Mouse (Mus musculus) left cerebral cortex, postnatal 25 days (tissue): ENCODE measurements around the gene Loxl4. TPM values are rescaled to one million over a fixed set of nuclear protein-coding genes. Genes with fewer than 3 reads are reported as not detected.
A peak's percentile ranks its signal among the peaks of the same experiment; 100 is the strongest.

Experiments
- DNase-seq, 2 experiments: peaks; one replicate each; pipeline ENCODE4 v3.0.0; 2022; ENCODE audit warnings: low spot score in 2 of 2, mixed read lengths in 1 of 2
- intact Hi-C: fragments of 180-260 bp; cut with DNase I; formaldehyde crosslinking; loops from one replicate; pipeline ENCODE4 v1.15.1; 2025
- total RNA-seq, 2 experiments: library from RNA; stranded (reverse); gene quantifications; 2 replicates each; pipeline ENCODE4 v1.2.3; 2021

Gene Loxl4
- total RNA-seq, 2 experiments from 2014 or later, result 0.16 TPM; not detected in 1

DNA sequence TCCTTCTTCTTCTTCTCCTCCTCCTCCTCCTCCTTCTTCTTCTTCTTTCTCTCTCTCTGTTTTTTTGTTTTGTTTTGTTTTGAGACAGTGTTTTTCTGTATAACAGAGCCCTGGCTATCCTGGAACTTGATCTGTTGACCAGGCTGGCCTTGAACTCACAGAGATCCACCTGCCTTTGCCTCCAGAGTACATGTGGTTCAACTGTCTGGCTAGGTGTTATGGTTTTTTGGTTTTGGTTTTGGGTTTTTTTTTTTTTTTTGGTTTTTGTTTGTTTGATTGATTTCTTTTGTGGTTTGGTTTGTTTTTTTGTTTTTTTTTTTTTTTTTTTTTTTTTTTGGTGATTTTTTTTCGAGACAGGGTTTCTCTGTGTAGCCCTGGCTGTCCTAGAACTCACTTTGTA, 35.8 kb downstream of the Loxl4 start:
- no peak for DNase-seq
- intact Hi-C loops, result no loop called here

DNA sequence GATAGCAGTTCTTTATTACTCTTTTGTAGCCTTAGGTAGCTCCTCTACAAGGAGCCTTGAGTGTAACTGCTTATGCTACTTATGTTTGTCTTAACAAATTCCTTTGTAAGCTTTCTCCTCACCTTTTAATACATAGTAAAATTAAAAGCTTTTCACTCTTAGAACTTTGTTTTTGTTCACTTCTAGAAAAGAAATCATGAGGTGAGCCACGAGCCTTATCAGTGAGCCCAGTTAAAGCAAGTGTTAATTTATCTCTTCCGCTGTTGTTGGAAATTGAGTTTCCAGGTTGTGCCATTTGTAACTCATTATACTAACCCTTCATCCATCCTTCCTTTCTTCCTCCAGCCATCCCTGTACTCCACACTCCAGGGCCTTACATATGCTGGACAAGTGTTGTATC, 37.3 kb downstream of the Loxl4 start:
- intact Hi-C loops, result no loop called here
- no peak for DNase-seq

DNA sequence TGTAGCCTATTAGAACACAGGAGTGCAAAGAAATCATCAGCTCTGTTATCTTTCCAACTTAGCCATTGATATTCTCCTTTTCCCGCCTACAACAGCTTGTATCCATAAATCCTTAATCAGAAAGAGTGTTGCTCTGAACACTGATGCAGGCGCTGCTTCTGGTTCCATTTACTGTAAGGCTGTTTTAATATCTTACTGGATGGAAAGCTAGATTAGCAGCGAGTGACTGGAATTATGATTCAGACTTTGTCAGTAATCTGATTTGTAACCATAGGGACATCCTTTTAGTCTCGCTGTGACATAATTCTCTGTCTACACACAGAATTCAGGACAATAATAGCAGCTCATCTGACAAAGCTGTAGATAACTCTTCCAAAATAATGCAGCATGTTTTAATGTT, 41.3 kb downstream of the Loxl4 start:
- intact Hi-C loops, result no loop called here

DNA sequence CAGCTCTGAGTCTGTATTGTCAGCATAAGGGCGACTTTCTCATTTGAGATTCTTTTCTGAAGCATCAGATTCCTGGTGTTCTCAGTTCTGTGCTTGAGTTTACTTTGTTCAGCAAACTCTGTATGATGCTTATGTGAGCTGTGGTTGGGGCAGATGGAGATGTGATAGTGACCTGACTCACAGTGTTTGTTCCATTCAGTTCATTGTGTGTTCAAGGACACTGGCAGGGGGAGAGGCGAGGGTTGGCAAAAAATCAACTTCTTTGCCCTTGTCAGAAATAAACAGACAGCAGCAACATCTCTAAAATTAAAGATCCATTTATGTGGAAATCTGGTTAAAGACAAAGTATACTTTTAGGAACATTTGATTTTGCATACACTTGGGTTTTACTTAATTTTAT, 43.5 kb downstream of the Loxl4 start:
- no peak for DNase-seq
- intact Hi-C loops, result no loop called here

More for the DNA sequence above, 41.3 kb downstream of the Loxl4 start:
- peak in 1 of 2 experiments; percentile 11 for DNase-seq

DNA sequence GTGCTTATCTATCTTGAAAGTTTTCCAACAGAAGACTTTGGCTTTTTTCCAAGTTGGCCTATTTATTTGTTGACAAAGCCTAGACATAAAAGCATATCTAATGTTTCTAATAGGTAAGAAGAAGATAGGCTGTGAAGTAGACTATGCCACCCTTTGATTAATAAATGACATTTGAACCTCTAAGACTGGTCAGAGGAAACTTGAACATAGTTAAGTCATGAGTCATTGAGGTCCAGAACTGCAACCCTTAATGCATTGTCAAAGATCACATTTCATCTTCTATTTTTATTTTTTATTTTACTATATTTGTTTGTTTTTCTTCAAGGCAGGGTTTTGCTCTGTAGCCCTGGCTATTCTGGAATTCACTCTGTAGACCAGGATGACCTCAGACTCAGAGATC, 45.6 kb downstream of the Loxl4 start:
- intact Hi-C loops, result no loop called here
- DNase-seq, result no peak

DNA sequence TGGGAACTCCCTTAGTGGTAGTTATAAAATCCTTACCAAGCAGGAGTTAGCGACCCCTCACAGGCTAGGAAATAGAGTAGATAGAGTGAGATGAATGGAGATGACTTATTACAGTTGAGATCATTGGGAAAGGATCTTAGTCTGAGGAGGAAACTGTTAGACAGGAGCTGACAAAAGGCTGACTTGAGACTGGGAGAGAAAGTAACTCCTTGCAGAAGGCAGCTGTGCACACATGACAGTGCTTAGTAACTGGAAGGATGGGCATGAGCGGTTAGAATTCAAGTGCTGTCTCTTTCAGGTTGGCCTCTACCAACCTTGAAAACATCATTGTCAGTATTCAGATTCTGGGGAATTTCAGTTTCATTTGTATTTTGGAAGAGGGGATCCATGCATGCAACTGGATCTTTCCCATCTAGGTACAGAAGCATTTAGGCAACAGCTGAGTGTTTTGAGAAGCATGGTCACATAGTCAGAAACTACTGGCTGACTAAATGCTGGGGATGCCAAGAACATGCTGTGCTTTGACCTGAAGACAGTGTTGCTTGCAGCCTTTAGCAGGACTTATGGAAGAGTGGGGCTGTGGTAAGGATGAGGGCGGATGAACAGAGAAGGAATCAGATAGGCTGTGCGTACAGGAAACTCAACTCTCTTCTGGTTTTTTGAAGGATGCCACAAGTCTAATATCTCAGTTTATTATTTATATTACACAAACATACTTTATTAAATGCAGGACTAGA, 46.2 kb downstream of the Loxl4 start:
- DNase-seq, result no peak
- intact Hi-C loops, result no loop called here

DNA sequence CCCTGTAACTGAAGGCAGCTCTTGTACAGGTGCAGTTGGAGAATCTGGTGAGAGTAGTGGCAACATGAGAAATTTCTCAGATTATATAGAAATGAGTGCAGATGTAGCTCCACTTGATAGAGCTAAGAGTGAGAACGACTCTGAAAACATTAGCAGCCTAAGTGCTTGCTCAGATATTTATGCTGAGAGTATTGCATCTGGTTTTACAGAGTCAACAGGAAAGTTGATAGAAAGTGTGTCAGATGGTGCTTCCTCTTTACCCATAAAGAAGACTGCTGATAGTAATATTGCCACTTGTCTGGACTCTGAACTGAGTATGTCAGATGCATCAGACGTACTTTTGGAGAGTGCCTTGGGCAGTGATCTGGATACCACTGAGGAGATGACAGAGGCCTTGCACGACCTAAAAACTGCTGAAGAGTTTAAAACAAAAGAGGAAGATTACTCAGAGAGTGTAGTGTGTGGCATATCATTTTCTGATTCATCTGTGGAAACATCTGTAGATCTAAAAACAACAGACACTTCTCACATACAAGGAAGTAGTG, 48.8 kb downstream of the Loxl4 start:
- DNase-seq, result no peak
- intact Hi-C loops, result no loop called here

DNA sequence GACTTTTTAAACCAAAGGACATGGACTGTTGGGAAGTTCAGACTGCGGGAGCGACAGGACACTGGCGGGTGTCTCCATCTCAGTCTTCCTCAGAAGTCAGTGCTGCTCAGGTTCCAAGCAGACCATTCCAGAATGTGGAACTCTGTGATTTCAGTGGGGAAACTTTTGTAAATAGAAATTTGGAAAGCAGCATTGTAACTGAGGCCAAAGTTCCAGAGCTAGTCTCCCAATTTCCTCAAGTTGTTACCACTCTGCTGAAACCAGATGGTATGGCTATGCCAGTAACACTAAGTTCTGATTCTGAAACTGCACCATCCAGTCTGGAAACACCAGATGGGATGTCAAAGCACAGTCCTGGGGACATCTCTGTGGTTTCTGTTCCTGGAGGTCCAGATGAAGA, 49.6 kb downstream of the Loxl4 start:
- DNase-seq, result no peak

DNA sequence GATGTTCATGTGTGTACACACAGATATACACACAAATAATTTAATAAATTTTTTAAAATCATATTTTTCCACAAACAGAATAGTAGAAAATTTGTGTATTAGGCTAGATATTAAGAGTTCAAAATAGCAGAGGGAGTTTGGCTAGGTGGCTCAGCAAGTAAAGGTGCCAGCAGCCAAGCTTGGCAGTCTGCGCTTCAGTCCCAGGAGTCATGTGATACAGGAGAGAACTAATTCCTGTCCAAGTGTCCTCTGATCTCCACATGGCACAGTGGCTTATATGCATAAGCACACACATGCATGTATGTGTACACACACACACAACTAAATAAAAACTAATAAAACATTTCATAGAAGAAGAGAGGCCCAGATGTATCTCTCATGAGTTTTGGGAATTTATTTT, 50.6 kb downstream of the Loxl4 start:
- DNase-seq, result no peak
- intact Hi-C loops, result no loop called here

More for the DNA sequence above, 49.6 kb downstream of the Loxl4 start:
- intact Hi-C loops, result no loop called here

DNA sequence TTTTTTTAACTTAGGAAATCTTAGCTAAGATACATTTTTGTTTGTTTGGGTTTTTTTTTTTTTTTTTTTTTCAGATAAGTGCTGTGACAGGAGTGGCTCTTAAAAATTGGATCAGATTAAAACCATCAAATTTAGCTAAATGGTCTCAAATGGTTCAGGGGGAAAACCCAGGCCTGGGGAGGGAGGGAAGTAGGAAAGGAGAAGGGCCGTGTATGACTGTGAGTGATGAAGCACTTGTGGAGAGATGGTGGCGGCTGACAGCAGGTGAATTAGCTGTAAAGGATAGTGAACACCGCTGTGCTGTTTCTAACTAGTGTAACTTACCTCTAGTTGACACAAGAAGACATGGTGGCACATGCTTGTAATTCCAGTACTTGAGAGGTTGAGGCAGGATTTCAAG, 53.9 kb downstream of the Loxl4 start:
- DNase-seq, result no peak
- intact Hi-C loops, result no loop called here

Other genes starting within 250 kb of the Loxl4 start
- gene Crtac1, start 181.0 kb downstream of the Loxl4 start, total RNA-seq, result 10 to 100 TPM; 59.1 to 72.7 TPM
- gene R3hcc1l, start 94.1 kb downstream of the Loxl4 start, total RNA-seq, result 10 to 100 TPM; 18.5 to 19.6 TPM
- gene Pyroxd2, start 140.0 kb upstream of the Loxl4 start, total RNA-seq, result 1 to 10 TPM; 2.0 to 2.6 TPM
- 1 to 10 TPM; 6.5 to 9.7 TPM for gene Hps1, start 167.2 kb upstream of the Loxl4 start, total RNA-seq